Mouse (Mus musculus) embryo, embryonic 11 days (tissue): ENCODE data around the gene Slc18a3.
A peak's percentile ranks its signal among the peaks of the same experiment; 100 is the strongest.

Experiments
- DNase-seq: peaks from one replicate; pipeline ENCODE4 v3.0.0-alpha.2; 2015

Gene Slc18a3

DNA sequence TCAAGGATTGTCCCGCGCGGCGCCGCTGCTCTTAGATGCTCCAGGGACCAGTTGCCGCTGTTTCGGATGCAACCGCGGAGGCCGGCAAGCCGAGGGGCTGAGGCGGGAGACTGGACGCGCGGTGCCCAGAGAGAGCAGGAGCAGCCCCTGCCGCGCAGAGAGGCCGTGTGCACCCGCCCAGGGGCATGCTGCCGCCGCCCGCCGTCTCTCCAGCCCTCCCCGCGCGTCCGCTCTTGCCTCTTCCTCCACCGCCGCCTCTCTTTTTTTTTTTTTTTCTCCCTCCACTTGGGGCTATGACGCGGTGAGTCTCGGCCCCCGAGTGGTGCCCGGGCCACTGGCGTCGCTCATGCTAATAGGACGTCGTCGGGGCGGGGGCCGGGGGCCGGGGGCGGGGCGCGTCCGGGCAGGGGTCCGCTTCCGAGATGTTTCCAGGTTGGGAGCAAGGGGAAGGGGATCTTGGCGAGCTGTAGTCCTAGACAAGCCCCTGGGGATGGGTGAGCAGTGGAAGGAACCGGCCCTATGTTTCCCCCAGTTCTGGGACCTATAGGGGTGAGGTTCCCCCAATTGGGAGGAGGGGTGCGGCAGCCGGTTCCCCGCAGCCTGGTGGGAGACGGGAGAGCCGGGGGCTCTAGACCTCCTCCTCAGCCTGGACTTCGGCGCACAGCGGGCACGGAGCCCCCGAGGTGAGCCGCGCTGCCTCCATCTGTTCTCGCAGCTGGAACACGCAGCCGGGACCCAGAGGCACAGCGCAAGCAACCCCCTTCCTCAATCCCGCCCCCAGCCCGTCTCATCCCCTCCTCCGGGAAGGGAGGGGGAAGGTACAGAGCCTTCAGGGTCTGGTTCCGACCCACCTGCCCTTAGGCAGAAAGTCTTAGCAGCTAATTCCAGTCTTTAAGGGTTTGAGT is at the start of gene Slc18a3:
TSS of gene Slc18a3 (minus strand) at position 250 of the 905 bp plus-strand sequence.
- peak; percentile 54 for DNase-seq

DNA sequence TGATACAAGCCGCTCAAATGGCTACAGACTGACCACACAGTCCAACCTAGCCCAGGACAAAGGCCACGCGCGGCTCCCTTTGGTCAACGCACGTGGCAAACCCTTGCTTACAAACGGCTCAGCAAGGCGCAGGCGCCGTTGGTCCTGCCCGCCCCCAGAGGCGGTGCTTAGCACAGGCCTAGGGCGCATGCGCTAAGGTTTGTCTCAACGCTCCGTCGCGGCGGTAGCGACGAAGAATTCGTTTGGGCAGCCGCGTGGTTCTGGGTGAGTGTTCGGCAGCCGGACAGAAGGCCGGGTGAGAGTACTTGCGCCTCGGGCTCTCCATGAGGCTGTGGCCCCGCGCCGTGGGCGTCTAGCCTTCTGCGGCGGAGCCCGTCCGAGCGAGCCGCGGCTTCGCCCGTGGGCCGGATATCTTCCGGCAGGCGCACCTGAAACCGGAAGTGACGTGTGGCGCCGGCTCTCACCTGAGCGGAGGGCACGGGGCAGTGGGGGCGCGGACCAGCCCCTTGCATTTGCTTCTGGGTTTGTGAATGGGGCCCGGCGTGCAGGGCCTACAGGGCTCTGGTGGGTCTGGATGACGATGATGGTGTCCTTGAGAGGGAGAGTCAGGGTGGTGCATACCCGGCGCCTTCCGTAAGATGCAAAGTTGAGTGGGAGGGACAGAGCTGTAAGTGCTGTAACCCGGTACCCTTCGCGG is 48.8 kb upstream of the Slc18a3 start, which contains the start of gene Ercc6:
TSS of gene Ercc6 (plus strand) at position 186 of the 697 bp plus-strand sequence.
- DNase-seq = peak; percentile 99

DNA sequence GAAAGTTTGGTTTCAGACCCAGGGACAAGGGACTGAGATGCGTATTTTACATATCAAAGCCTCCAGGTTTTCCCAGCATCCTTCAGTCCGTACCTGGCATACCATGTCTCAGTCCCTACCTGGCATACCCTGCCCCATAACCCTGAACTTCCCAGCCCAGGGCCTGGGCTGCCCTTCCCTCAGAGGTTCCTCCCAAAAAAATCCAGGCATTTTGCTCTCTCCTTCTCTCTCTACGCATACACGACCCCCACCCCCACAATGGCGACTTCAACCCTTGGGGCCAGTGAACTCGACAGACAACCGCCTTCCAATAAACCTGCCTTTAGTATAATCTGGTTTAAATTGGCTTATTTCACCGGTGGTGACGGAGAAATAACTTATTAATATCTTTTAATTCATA is 48.3 kb upstream of the Slc18a3 start:
- no peak for DNase-seq

GRCm38 (mm10) chr14:32509443-32509961 is 44.9 kb upstream of the Slc18a3 start:
- DNase-seq = no peak

DNA sequence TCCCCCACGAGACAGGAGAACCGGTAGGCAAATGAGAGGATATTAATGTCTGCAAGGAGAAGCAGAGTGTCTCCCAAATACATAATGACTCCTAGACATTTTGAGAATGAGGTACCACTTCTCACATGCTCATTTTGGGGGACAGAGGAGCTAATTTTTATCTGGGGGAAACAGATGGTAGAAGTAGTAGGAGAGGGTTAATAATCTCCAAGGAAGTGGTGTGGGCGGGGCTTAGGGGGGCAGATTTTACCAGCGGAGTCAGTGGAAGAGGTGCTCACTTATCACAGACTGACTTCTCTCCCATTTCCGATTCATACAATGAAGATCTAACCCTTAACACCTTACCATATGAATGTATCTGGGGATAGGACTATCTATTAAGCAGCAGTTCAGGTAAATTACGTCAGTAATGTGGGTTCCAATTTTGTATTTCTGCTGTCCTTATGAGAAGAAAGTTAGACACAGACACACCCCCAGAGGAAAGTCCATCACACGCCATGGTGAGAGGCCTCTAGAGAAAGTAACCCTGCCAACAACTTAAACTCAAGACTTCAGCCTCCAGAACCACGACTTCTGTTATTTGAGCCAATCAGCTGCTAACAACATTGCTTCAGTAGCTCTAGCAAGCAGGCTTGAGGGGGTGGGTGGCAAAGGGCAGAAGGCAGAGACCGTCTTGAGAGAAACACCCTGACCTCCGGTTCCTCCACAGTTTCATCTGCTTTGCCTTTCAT is 43.6 kb upstream of the Slc18a3 start:
- no peak for DNase-seq

DNA sequence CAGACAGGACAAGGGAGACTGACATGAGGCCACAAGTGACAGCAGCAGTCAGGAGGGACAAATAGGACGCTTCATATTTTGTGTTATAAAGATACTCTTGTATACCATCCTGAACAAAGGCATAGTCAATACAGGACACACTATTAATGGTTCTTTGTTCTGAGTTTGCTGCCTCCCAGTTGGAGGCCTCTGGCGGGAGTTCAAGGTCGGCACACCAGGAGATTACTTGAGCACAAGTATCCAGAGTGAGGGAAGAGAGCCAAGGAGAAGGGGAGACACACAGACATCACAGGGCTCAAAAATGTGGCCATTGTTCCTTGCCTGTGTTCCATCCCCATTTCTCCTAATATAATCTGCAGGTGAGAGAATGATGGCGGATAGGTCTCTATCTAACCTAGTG is 42.6 kb upstream of the Slc18a3 start:
- DNase-seq = no peak

- DNase-seq = no peak
These were observed 41.7 kb upstream of the Slc18a3 start for GRCm38 (mm10) chr14:32506329-32506728.

DNA sequence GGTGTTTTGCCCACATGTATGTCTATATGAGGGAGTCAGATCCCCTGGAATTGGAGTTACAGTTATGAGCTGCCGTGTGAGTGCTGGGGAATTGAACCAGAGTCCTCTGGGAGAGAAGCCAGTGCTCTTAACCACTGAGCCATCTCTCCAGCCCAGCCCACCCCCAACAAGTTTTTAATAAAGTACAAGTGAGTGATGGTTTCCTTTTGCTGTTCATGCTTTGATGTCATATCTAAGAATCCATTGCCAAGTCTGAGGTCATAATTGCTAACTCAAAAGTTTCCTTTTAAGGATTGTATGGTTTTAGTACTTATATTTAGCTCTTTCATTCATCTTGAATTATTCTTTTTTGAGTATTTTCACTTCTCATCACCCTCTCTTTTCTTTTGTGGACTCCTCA is 39.2 kb upstream of the Slc18a3 start:
- no peak for DNase-seq

DNA sequence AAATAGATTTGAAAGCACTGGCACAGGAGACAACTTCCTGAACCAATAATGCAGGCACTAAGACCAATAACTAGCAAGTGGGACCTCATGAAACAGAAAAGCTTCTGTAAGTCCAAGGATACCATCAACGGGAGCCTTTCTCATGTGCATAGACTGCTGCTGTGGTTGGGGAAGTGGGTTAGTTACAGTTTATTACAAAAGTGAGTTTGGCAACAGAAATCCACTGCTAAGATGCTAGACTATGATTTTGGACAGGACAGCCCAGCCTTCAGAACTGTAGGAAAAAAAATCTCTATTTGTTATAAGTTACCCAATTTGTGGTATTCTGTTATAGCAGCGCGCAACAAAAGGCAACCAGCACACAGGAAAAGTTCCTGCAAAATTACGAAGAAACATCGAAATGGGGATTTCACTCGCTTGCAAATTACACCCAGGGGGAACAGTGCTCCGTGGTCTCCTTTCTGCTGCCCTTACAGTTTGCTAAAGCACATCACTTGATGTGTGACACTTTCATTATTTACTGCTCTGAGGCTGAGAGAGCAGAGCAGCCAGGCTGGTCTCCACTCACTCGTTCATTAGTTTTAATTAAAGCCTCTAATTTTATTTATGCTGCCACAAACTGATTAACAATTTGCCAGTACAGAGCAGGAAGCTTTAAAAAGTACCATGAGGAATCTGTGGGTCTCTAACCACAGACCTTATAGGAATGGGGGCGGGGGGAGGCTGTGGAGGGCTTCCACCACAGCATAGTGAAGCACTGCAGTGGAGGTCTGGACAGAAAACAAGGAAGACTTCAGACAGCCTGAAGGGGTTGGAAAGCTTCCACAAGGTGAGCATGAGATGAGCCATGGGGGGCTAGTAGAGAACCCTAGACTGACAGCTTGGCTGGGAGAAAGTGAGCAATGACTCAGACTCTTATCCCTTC is 38.4 kb upstream of the Slc18a3 start:
- no peak for DNase-seq

DNA sequence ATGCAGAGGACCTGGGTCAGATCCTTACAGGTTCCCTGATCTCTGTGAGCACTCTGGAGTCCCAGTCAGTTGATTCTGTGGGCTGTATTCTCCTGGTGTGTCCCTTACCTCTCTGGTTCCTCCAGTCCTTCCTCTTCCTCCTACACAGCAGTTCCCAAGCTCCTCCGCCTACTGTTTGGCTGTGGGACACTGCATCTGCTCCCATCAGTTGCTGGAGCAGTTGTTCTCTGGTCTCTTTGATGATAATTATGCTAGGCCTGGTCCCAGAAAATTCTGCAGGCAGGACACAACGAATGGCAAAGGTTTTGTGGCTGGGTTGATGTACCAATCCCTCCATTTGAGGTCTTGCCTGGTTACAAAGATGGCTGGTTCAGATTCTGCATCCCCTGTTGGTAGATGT is 36.7 kb upstream of the Slc18a3 start:
- DNase-seq = no peak

DNA sequence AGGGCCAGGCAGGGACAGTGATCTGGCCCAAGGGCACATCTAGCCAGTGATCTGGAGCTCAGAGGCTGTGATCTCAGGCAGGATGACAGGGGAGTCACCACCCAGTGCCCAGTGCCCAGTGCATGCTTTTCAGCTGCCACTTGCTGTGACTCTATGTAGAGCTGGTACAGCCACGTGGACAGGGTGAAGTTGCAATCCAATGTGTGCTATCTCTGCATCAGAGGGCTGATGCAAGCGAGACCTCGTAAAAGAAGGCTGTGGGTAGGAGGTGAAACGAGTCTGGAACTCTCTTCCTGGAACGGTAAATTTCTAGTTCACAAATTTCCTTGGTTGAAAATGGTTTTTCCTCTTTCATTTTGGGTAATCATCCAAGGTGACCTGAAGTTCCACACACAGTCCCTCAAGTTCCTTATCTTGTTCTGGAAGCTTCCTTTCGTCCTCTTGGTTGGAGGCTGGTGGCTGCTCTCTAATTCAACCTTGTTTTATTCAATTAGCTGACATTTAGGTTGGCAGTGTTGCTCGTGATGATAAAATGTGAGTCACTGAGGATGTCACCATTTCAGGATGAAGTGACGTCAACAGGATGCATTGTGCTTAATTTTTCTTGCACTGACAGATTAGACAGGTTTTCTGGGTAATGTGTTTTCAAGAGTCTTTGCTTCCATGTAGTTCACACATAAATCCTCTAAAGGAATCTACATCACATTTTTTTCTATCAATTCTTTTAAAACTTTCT is 31.6 kb upstream of the Slc18a3 start:
- DNase-seq = no peak

DNA sequence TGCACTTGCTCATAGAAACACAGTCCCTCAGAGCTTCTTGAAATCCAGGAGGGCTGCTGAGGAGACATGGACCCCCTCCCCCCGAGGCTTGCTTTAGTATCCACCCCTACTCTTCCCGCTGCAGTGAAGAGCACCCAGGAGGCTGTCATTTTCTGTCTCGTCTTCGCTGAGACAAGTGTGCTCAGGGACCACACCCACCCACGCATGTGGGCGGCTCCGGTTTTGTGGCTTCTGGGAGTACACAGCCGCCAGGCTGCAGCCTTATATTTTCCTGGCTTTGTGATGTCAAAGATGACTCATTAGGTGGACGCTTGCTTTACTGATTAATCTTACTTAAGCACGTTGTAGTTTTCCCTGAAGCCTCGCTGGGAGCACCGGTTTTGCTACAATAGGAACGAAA is 27.9 kb upstream of the Slc18a3 start:
- peak; percentile 20 for DNase-seq

DNA sequence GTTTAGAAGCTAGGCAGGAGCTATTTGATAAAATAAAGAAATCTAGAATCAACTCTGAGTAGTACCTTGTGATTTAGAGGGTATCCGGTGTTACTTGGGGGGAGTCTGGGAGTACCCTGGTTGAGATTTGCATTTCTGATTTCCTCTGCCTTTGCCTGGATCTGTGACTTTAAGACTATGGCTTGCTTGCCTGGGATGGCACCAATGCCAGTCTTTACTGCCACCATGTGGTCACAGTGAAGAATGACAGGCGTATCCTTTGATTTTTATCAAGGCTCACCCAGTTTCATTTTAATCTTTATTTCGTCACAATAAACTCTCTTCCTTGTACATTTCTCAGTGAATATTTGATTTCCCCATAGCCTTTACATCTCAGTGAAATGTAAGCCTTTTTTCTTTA is 17.4 kb upstream of the Slc18a3 start:
- DNase-seq = peak; percentile 67

- no peak for DNase-seq
These were observed 12.9 kb upstream of the Slc18a3 start for GRCm38 (mm10) chr14:32477581-32477980.

GRCm38 (mm10) chr14:32476559-32476958 is 11.9 kb upstream of the Slc18a3 start:
- no peak for DNase-seq

DNA sequence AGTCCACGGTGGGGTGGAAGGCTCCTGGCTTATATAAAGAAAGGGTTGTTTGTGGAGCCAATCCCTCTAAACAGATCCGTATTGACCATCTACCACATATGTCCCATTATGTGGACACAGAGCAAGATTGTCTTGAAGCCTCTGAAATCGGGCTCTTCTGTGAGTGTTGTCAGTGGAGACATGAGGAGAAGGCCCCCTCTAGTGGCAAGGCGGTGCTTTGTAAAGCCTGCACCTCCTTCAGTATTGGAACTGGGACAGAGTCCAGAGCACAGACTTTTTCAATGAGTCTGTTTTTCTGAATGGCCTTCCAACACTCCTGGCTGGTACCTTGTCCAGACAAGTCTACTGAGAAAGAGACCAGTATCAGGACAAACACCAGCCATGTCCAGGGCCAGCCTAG is 8.3 kb upstream of the Slc18a3 start:
- DNase-seq = peak; percentile 78

DNA sequence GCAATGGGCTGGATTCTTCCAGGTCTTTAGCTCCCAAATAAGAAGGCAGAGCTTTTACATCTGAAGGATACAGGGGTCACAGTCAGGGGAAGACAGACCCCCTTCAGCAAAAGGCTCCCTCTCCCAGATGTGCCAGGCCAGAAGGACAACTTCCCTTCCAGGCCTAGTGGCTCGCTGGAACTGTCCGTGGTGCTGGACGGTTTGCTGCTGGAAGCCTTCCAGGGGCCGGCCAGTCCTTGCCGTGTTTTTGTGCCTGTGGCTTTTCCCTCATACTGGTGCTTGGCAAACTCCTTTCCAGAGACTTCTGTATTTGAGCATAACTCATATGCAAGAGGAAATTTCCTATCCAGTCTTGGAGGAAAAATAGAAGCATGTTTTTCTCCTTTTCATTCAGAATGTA is 3.0 kb upstream of the Slc18a3 start:
- DNase-seq = peak; percentile 85

DNA sequence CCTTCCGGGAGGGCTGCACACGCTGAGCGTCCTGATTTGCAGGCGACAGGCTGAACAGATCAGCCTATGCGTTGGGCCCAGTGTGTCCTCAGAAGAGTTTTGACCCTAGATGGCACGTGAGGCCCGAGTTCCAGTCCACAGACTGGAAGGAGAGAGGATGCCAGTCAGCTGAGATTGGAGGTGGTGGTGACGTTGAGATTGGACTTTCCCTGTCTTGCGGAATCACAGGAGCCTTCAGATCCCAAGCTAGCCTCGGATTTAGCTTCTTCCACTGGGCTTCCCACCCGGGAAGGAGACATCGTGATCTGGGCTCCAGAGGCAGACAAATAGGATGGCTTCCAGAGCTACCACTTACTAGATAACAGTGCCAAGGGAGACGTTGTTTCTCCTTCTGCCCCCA is 1.2 kb upstream of the Slc18a3 start, which contains the start of gene Chat:
TSS of gene Chat (minus strand) at position 101 of the 400 bp plus-strand sequence.
- no peak for DNase-seq

- DNase-seq = no peak
These were observed 838 bp upstream of the Slc18a3 start for GRCm38 (mm10) chr14:32465506-32465870.

GRCm38 (mm10) chr14:32463211-32464040 is 1.2 kb downstream of the Slc18a3 start:
- DNase-seq = peak; percentile 33
